Mouse (Mus musculus) CD8-positive naive resting alpha-beta T cell, adult 2 months (primary cell): ENCODE data around the gene Slc27a2.
A peak's percentile ranks its signal among the peaks of the same experiment; 100 is the strongest.
"Not testable (repeated sequence)": the region's sequence is repeated elsewhere in the genome, so short reads cannot be mapped to it uniquely, and the experiment has no call there.

Experiments
- DNase-seq, 2 experiments: peaks; one replicate each; pipeline ENCODE4 v3.0.0; 2022; ENCODE audit warnings: low read depth in 2 of 2, low spot score in 2 of 2

Gene Slc27a2

GRCm38 (mm10) chr2:126552357-126553290 is at the start of gene Slc27a2:
TSS of gene Slc27a2 (plus strand) at chr2:126552407.
- DNase-seq = peak in 1 of 2 experiments; percentile 10

GRCm38 (mm10) chr2:126505156-126505555 is 47.1 kb upstream of the Slc27a2 start:
- no peak for DNase-seq

- DNase-seq = no peak
Observed at GRCm38 (mm10) chr2:126507477-126507876, 44.7 kb upstream of the Slc27a2 start.

GRCm38 (mm10) chr2:126508228-126508627 is 44.0 kb upstream of the Slc27a2 start:
- DNase-seq = no peak

- DNase-seq = no peak
Observed at GRCm38 (mm10) chr2:126515069-126515826, 37.0 kb upstream of the Slc27a2 start.

GRCm38 (mm10) chr2:126519872-126520581 is 32.2 kb upstream of the Slc27a2 start:
- no peak for DNase-seq

- no peak for DNase-seq
Observed at GRCm38 (mm10) chr2:126520828-126521227, 31.4 kb upstream of the Slc27a2 start.

- no peak for DNase-seq
Observed at GRCm38 (mm10) chr2:126521471-126521870, 30.7 kb upstream of the Slc27a2 start.

GRCm38 (mm10) chr2:126522056-126522455 is 30.2 kb upstream of the Slc27a2 start:
- no peak for DNase-seq

- not testable (repeated sequence) for DNase-seq
Observed at GRCm38 (mm10) chr2:126523101-126523745, 29.0 kb upstream of the Slc27a2 start.

GRCm38 (mm10) chr2:126524271-126524670 is 27.9 kb upstream of the Slc27a2 start:
- DNase-seq = no peak

- DNase-seq = no peak
Observed at GRCm38 (mm10) chr2:126527461-126527860, 24.7 kb upstream of the Slc27a2 start.

- no peak for DNase-seq
Observed at GRCm38 (mm10) chr2:126530581-126530980, 21.6 kb upstream of the Slc27a2 start.

- DNase-seq = no peak
Observed at GRCm38 (mm10) chr2:126537654-126538053, 14.6 kb upstream of the Slc27a2 start.

GRCm38 (mm10) chr2:126540390-126540925 is 11.7 kb upstream of the Slc27a2 start:
- DNase-seq = no peak

- DNase-seq = no peak
Observed at GRCm38 (mm10) chr2:126542211-126542610, 10.0 kb upstream of the Slc27a2 start.

- DNase-seq = no peak
Observed at GRCm38 (mm10) chr2:126545297-126545696, 6.9 kb upstream of the Slc27a2 start.

GRCm38 (mm10) chr2:126546392-126546791 is 5.8 kb upstream of the Slc27a2 start:
- DNase-seq = no peak

GRCm38 (mm10) chr2:126549681-126550080 is 2.5 kb upstream of the Slc27a2 start:
- no peak for DNase-seq

GRCm38 (mm10) chr2:126551244-126551890 is 840 bp upstream of the Slc27a2 start:
- no peak for DNase-seq
